Mouse (Mus musculus) kidney, adult 2 months (tissue): Measurements from ENCODE around the gene Sdk1. TPM values are rescaled to one million over a fixed set of nuclear protein-coding genes. Genes with fewer than 3 reads are reported as not detected.

Experiments
- DNase-seq: peaks from one replicate; pipeline ENCODE4 v3.0.0; 2021
- H3K27ac ChIP-seq: fragments of 200-500 bp; 2 replicates; pipeline ENCODE4 v1.5.1; 2012; ENCODE audit warnings: low read depth, low read length, control low read depth, inconsistent platforms; ENCODE audit not compliant: insufficient read depth
- H3K27me3 ChIP-seq: fragments of 200-500 bp; replicated peaks from 2 replicates; pipeline ENCODE4 v1.6.1; 2012; ENCODE audit warnings: mild to moderate bottlenecking, moderate library complexity, low read length, inconsistent platforms; ENCODE audit not compliant: control insufficient read depth, insufficient read depth
- H3K36me3 ChIP-seq: fragments of 200-500 bp; 2 replicates; pipeline ENCODE4 v1.6.1; 2012; ENCODE audit warnings: mild to moderate bottlenecking, moderate library complexity, low read length, inconsistent platforms; ENCODE audit not compliant: control insufficient read depth, insufficient read depth
- H3K4me1 ChIP-seq: fragments of 200-500 bp; 2 replicates; pipeline ENCODE4 v1.6.1; 2011; ENCODE audit warnings: low read length; ENCODE audit not compliant: control insufficient read depth, insufficient read depth
- H3K4me3 ChIP-seq: fragments of 200-500 bp; 2 replicates; pipeline ENCODE4 v1.5.1; 2011; ENCODE audit warnings: mild to moderate bottlenecking, low read depth, low read length, control low read depth; ENCODE audit not compliant: insufficient read depth
- CTCF ChIP-seq: fragments of 200-500 bp; conservative IDR thresholded peaks from 2 replicates; pipeline ENCODE4 v1.5.1; 2011; ENCODE audit warnings: low read depth, mild to moderate bottlenecking, control low read depth, low read length, moderate library complexity, mixed read lengths; ENCODE audit not compliant: insufficient read depth, insufficient read length
- POLR2A ChIP-seq: fragments of 200-500 bp; IDR thresholded peaks from one replicate; pipeline ENCODE4 v1.6.1; 2011; ENCODE audit warnings: low read depth, low read length, control low read depth
- WGBS: fragments of 180-500 bp; shearing (Covaris S2); methylation state at CpG from one replicate; pipeline ENCODE4 v1.1.7; 2018; 5-methylcytosine and 5-hydroxymethylcytosine counted together
- polyA plus RNA-seq: library from polyadenylated mRNA; depleted of rRNA; stranded (reverse); fragments of >200 nt; gene quantifications from 2 replicates; pipeline ENCODE4 v1.2.3, GENCODE M21; 2012

Sdk1 gene
- polyA plus RNA-seq, 1 experiment, result 0.63 TPM

GRCm38 (mm10) chr5:141295240-141295639, 54.0 kb downstream of the Sdk1 start:
- H3K4me3 ChIP-seq, result no peak overlapping the region
- 88% methylated on average over 7 of the region's 7 CpGs for WGBS
- TF ChIP-seq POLR2A (no peak), CTCF (no peak)
- H3K36me3 ChIP-seq, result no peaks in the 10 kb centered on the region
- no peaks in the 10 kb centered on the region for H3K4me1 ChIP-seq
- H3K27me3 ChIP-seq, result no peaks in the 10 kb centered on the region
- no peak for DNase-seq
- H3K27ac ChIP-seq, result no peak overlapping the region

GRCm38 (mm10) chr5:141302287-141302694, 61.0 kb downstream of the Sdk1 start:
- 88% methylated on average over 4 of the region's 4 CpGs for WGBS
- H3K4me1 ChIP-seq, result no peaks in the 10 kb centered on the region
- H3K36me3 ChIP-seq, result no peaks in the 10 kb centered on the region
- no peak overlapping the region for H3K4me3 ChIP-seq
- no peak overlapping the region for H3K27ac ChIP-seq
- no peak for DNase-seq
- H3K27me3 ChIP-seq, result no peaks in the 10 kb centered on the region
- TF ChIP-seq POLR2A, result no peak
- TF ChIP-seq CTCF, result no peak

- TF ChIP-seq POLR2A (no peak), CTCF (no peak)
- H3K27ac ChIP-seq, result no peak overlapping the region
- H3K36me3 ChIP-seq, result no peaks in the 10 kb centered on the region
- H3K4me3 ChIP-seq, result no peak overlapping the region
- DNase-seq, result no peak
- no peaks in the 10 kb centered on the region for H3K4me1 ChIP-seq
- H3K27me3 ChIP-seq, result no peaks in the 10 kb centered on the region
- 78% methylated on average over 2 of the region's 2 CpGs for WGBS
These were observed 62.5 kb downstream of the Sdk1 start for GRCm38 (mm10) chr5:141303746-141304145.

- no peak for TF ChIP-seq POLR2A
- no peak for TF ChIP-seq CTCF
- Histone ChIP-seq H3K4me3 (no peak overlapping the region), H3K27me3 (no peaks in the 10 kb centered on the region), H3K27ac (no peak overlapping the region), H3K4me1 (no peaks in the 10 kb centered on the region), H3K36me3 (no peaks in the 10 kb centered on the region)
- no peak for DNase-seq
- WGBS, result 75% methylated on average over 2 of the region's 2 CpGs
These were observed 63.4 kb downstream of the Sdk1 start for GRCm38 (mm10) chr5:141304706-141305105.

- no peaks in the 10 kb centered on the region for H3K27me3 ChIP-seq
- DNase-seq, result no peak
- no peak overlapping the region for H3K4me3 ChIP-seq
- 88% methylated on average over 1 of the region's 1 CpGs for WGBS
- H3K27ac ChIP-seq, result no peak overlapping the region
- TF ChIP-seq POLR2A (no peak), CTCF (no peak)
- no peaks in the 10 kb centered on the region for H3K4me1 ChIP-seq
- H3K36me3 ChIP-seq, result no peaks in the 10 kb centered on the region
These were observed 69.4 kb downstream of the Sdk1 start for GRCm38 (mm10) chr5:141310641-141311040.

- Histone ChIP-seq H3K27ac (no peak overlapping the region), H3K36me3 (no peaks in the 10 kb centered on the region), H3K4me1 (no peaks in the 10 kb centered on the region), H3K4me3 (no peak overlapping the region), H3K27me3 (no peaks in the 10 kb centered on the region)
- no peak for TF ChIP-seq CTCF
- WGBS, result 78% methylated on average over 2 of the region's 2 CpGs
- DNase-seq, result no peak
These were observed 70.5 kb downstream of the Sdk1 start for GRCm38 (mm10) chr5:141311801-141312200.

- Histone ChIP-seq H3K27ac (no peak overlapping the region), H3K4me1 (no peaks in the 10 kb centered on the region), H3K27me3 (no peaks in the 10 kb centered on the region), H3K4me3 (no peak overlapping the region), H3K36me3 (no peaks in the 10 kb centered on the region)
- WGBS, result 77% methylated on average over 4 of the region's 4 CpGs
- DNase-seq, result no peak
- TF ChIP-seq POLR2A (no peak), CTCF (no peak)
These were observed 71.0 kb downstream of the Sdk1 start for GRCm38 (mm10) chr5:141312305-141312704.

- 65% methylated on average over 4 of the region's 4 CpGs for WGBS
- TF ChIP-seq POLR2A, result no peak
- Histone ChIP-seq H3K27me3 (no peaks in the 10 kb centered on the region), H3K4me1 (no peaks in the 10 kb centered on the region), H3K36me3 (no peaks in the 10 kb centered on the region), H3K4me3 (no peak overlapping the region), H3K27ac (no peak overlapping the region)
- no peak for DNase-seq
These were observed 75.8 kb downstream of the Sdk1 start for GRCm38 (mm10) chr5:141317095-141317494.
